Mouse (Mus musculus) CD4-positive naive resting alpha-beta T cell, adult 57 days (primary cell): ENCODE data around the gene Msi1. TPM values are rescaled to one million over a fixed set of nuclear protein-coding genes. Genes with fewer than 3 reads are reported as not detected.

Experiments
- total RNA-seq: library from RNA; stranded (reverse); gene quantifications from one replicate; pipeline ENCODE4 v1.2.4, GENCODE M21; 2023

The Msi1 gene
- not detected for total RNA-seq

GRCm38 (mm10) chr5:115429359-115430186, at the start of gene Msi1:
Gene Msi1, plus strand, starts transcription at chr5:115429599.

GRCm38 (mm10) chr5:115465642-115466420, 36.4 kb downstream of the Msi1 start, which contains the start of gene Pla2g1b:
Gene Pla2g1b, plus strand, starts transcription at chr5:115466262.

GRCm38 (mm10) chr5:115483947-115484920, 54.8 kb downstream of the Msi1 start, which contains the start of gene Sirt4:
Gene Sirt4, minus strand, starts transcription at chr5:115484725.

Other genes with a start within 250 kb of the Msi1 start
- 0.47 TPM for gene Cabp1, start 235.2 kb upstream of the Msi1 start, total RNA-seq
- 83.3 TPM for gene Pop5, start 193.8 kb upstream of the Msi1 start, total RNA-seq
- 170 TPM for gene Rnf10, start 156.7 kb upstream of the Msi1 start, total RNA-seq
- gene Coq5, start 149.9 kb upstream of the Msi1 start, total RNA-seq, result 23.6 TPM
- gene Dynll1, start 128.6 kb upstream of the Msi1 start, total RNA-seq, result 250 TPM
- gene Srsf9, start 102.4 kb upstream of the Msi1 start, total RNA-seq, result 35.0 TPM
- gene Gatc, start 88.4 kb upstream of the Msi1 start, total RNA-seq, result 5.1 TPM
- 20.5 TPM for gene Triap1, start 88.4 kb upstream of the Msi1 start, total RNA-seq
- 220 TPM for gene Cox6a1, start 80.6 kb upstream of the Msi1 start, total RNA-seq
- gene Pla2g1b, start 36.7 kb downstream of the Msi1 start, total RNA-seq, result not detected
- 11.7 TPM for gene Sirt4, start 55.1 kb downstream of the Msi1 start, total RNA-seq
- 58.9 TPM for gene Pxn, start 77.1 kb downstream of the Msi1 start, total RNA-seq
- gene Rplp0, start 129.9 kb downstream of the Msi1 start, total RNA-seq, result 2,629 TPM
- gene Gcn1l1, start 135.7 kb downstream of the Msi1 start, total RNA-seq, result 113 TPM
- 72.9 TPM for gene Rab35, start 202.3 kb downstream of the Msi1 start, total RNA-seq